ENCODE assay signal across 14 mouse cellular contexts in genomic region chr2:147710593-147711265, GRCm38 (mm10).
DNase-seq lines count a peak whose midpoint lies in the region; ATAC-seq lines count a peak whose summit lies in the region.
"Had no signal": no experiment of that assay in that cellular context is flagged by ENCODE, and none has a peak within 500 bp of the region (broad histone marks: within the 10 kb centered on the region; RNA-seq: fewer than 3 reads in every experiment).

No protein-coding gene starts in this region.

- H3K9me3 ChIP-seq in hindbrain, embryonic 10.5 days: no peaks in the 10 kb centered on the region
- no peaks in the 10 kb centered on the region for H3K9me3 ChIP-seq in hindbrain, embryonic 13.5 days
- no peaks in the 10 kb centered on the region for H3K9me3 ChIP-seq in midbrain, embryonic 14.5 days (ENCODE audit: control insufficient read depth, low read length)
- H3K9me3 ChIP-seq in midbrain, embryonic 11.5 days (ENCODE audit: control insufficient read depth, low read length): no peaks in the 10 kb centered on the region
- no peaks in the 10 kb centered on the region for H3K9me3 ChIP-seq in heart, embryonic 12.5 days (replicated peaks)
- H3K9me3 ChIP-seq in neural tube, embryonic 15.5 days (replicated peaks): no peaks in the 10 kb centered on the region
- H3K9me3 ChIP-seq: embryonic facial prominence, embryonic 15.5 days had no signal

- H3K4me1 ChIP-seq in hindbrain, embryonic 10.5 days (replicated peaks): no peaks in the 10 kb centered on the region
- H3K4me1 ChIP-seq in hindbrain, embryonic 13.5 days (replicated peaks): no peaks in the 10 kb centered on the region
- H3K4me1 ChIP-seq in midbrain, embryonic 14.5 days (ENCODE audit: control insufficient read depth, insufficient read depth, low read length): no peaks in the 10 kb centered on the region
- no peaks in the 10 kb centered on the region for H3K4me1 ChIP-seq in midbrain, embryonic 11.5 days (ENCODE audit: control insufficient read depth, insufficient read depth, low read length)
- H3K4me1 ChIP-seq in heart, embryonic 12.5 days (replicated peaks): peaks cover 9% of the 10 kb centered on the region
- no peaks in the 10 kb centered on the region for H3K4me1 ChIP-seq in neural tube, embryonic 15.5 days
- H3K4me1 ChIP-seq: embryonic facial prominence, embryonic 15.5 days had no signal

- H3K27me3 ChIP-seq in hindbrain, embryonic 10.5 days (ENCODE audit: insufficient read depth, poor library complexity, severe bottlenecking): no peaks in the 10 kb centered on the region
- 0 out of 2 replicates have a peak, but pooled peaks cover 3% of the 10 kb centered on the region for H3K27me3 ChIP-seq in hindbrain, embryonic 13.5 days
- H3K27me3 ChIP-seq in midbrain, embryonic 14.5 days (ENCODE audit: control insufficient read depth, insufficient read depth, low read length): no peaks in the 10 kb centered on the region
- H3K27me3 ChIP-seq in midbrain, embryonic 11.5 days (ENCODE audit: control insufficient read depth, insufficient read depth, low read length): no peaks in the 10 kb centered on the region
- peaks cover 3% of the 10 kb centered on the region; the same call in 1 of the 2 replicates for H3K27me3 ChIP-seq in heart, embryonic 12.5 days (replicated peaks)
- H3K27me3 ChIP-seq in neural tube, embryonic 15.5 days (replicated peaks): no peaks in the 10 kb centered on the region

- no peak overlapping the region for H3K9ac ChIP-seq in hindbrain, embryonic 13.5 days
- no peak overlapping the region for H3K9ac ChIP-seq in midbrain, embryonic 14.5 days (replicated peaks; ENCODE audit: low read length)
- no peak overlapping the region for H3K9ac ChIP-seq in midbrain, embryonic 11.5 days (ENCODE audit: low read length)
- H3K9ac ChIP-seq in heart, embryonic 12.5 days: no peak overlapping the region
- no peak overlapping the region for H3K9ac ChIP-seq in neural tube, embryonic 15.5 days (replicated peaks)
- H3K9ac ChIP-seq: embryonic facial prominence, embryonic 15.5 days had no signal

- 54% methylated on average over 8 of the region's 8 CpGs for WGBS in hindbrain, embryonic 10.5 days
- WGBS in hindbrain, embryonic 13.5 days: 63% methylated on average over 8 of the region's 8 CpGs
- whole genome bisulfite sequencing in midbrain, embryonic 14.5 days: 70% methylated on average over 8 of the region's 8 CpGs
- 70% methylated on average over 8 of the region's 8 CpGs for WGBS in midbrain, embryonic 11.5 days
- 16% methylated on average over 8 of the region's 8 CpGs for WGBS in heart, embryonic 12.5 days
- 55% methylated on average over 8 of the region's 8 CpGs for WGBS in neural tube, embryonic 15.5 days

- H3K27ac ChIP-seq in hindbrain, embryonic 10.5 days: no peak overlapping the region
- no peak overlapping the region for H3K27ac ChIP-seq in hindbrain, embryonic 13.5 days
- H3K27ac ChIP-seq in midbrain, embryonic 14.5 days (replicated peaks; ENCODE audit: low read depth, low read length): no peak overlapping the region
- H3K27ac ChIP-seq in midbrain, embryonic 11.5 days (ENCODE audit: low read depth, low read length): no peak overlapping the region
- H3K27ac ChIP-seq in heart, embryonic 12.5 days (ENCODE audit: poor library complexity, severe bottlenecking): 0 out of 2 replicates have a peak overlapping the region, but pooled peaks have one; percentile 13
- H3K27ac ChIP-seq in neural tube, embryonic 15.5 days (replicated peaks): no peak overlapping the region
- H3K27ac ChIP-seq: embryonic facial prominence, embryonic 15.5 days had no signal

- no peak overlapping the region for H3K4me2 ChIP-seq in hindbrain, embryonic 13.5 days
- H3K4me2 ChIP-seq in midbrain, embryonic 14.5 days (ENCODE audit: low read length): no peak overlapping the region
- H3K4me2 ChIP-seq in midbrain, embryonic 11.5 days: no peak overlapping the region
- H3K4me2 ChIP-seq in heart, embryonic 12.5 days: no peak overlapping the region
- no peak overlapping the region for H3K4me2 ChIP-seq in neural tube, embryonic 15.5 days
- H3K4me2 ChIP-seq: embryonic facial prominence, embryonic 15.5 days had no signal

- peak; percentile 3 for DNase-seq in hindbrain, embryonic 10.5 days (ENCODE audit: low spot score)
- DNase-seq in midbrain, embryonic 14.5 days: peak; percentile 38
- DNase-seq in midbrain, embryonic 11.5 days (ENCODE audit: low spot score, missing footprints): no peak
- peak; percentile 5 for DNase-seq in lung, postnatal 14 days
- no peak for DNase-seq in kidney, adult 9 months
- DNase-seq: cerebellum, postnatal 25 days; kidney, postnatal 10 days; spleen, adult 18-20 months; thymus, adult 2 months had no signal

- H3K4me3 ChIP-seq in hindbrain, embryonic 10.5 days: no peak overlapping the region
- no peak overlapping the region for H3K4me3 ChIP-seq in hindbrain, embryonic 13.5 days
- no peak overlapping the region for H3K4me3 ChIP-seq in midbrain, embryonic 14.5 days (replicated peaks; ENCODE audit: low read depth, low read length)
- no peak overlapping the region for H3K4me3 ChIP-seq in midbrain, embryonic 11.5 days (ENCODE audit: low read depth, low read length)
- no peak overlapping the region for H3K4me3 ChIP-seq in heart, embryonic 12.5 days
- H3K4me3 ChIP-seq in neural tube, embryonic 15.5 days (replicated peaks): no peak overlapping the region
- H3K4me3 ChIP-seq: embryonic facial prominence, embryonic 15.5 days had no signal

- no peaks in the 10 kb centered on the region for H3K36me3 ChIP-seq in hindbrain, embryonic 10.5 days
- no peaks in the 10 kb centered on the region for H3K36me3 ChIP-seq in hindbrain, embryonic 13.5 days
- no peaks in the 10 kb centered on the region for H3K36me3 ChIP-seq in midbrain, embryonic 14.5 days (ENCODE audit: control insufficient read depth, insufficient read depth, low read length)
- no peaks in the 10 kb centered on the region for H3K36me3 ChIP-seq in midbrain, embryonic 11.5 days (ENCODE audit: control insufficient read depth, insufficient read depth, low read length)
- no peaks in the 10 kb centered on the region for H3K36me3 ChIP-seq in heart, embryonic 12.5 days
- no peaks in the 10 kb centered on the region for H3K36me3 ChIP-seq in neural tube, embryonic 15.5 days
- H3K36me3 ChIP-seq: embryonic facial prominence, embryonic 15.5 days had no signal

- ATAC-seq in hindbrain, embryonic 13.5 days (ENCODE audit: low FRiP score): no peak
- no peak for ATAC-seq in midbrain, embryonic 14.5 days (ENCODE audit: low FRiP score, low TSS enrichment)
- ATAC-seq in midbrain, embryonic 11.5 days (ENCODE audit: low FRiP score): no peak
- ATAC-seq in heart, embryonic 12.5 days (ENCODE audit: insufficient number of reproducible peaks, low FRiP score): peak; percentile 55; the same call in 1 of the 2 replicates
- ATAC-seq in neural tube, embryonic 15.5 days (ENCODE audit: low FRiP score): no peak
- ATAC-seq: CD4-positive, CD25-positive, alpha-beta regulatory T cell, adult 4 months had no signal

Comparison
In these comparisons a context has a peak if more than half of its experiments do, and no peak if none do; other contexts are left out.
1. DNase-seq: peak in hindbrain, embryonic 10.5 days (single experiment), midbrain, embryonic 14.5 days (single experiment) and lung, postnatal 14 days (single experiment); none in midbrain, embryonic 11.5 days (single experiment) and kidney, adult 9 months (single experiment).